Mouse (Mus musculus): ENCODE data around the gene Snx9.

DNA sequence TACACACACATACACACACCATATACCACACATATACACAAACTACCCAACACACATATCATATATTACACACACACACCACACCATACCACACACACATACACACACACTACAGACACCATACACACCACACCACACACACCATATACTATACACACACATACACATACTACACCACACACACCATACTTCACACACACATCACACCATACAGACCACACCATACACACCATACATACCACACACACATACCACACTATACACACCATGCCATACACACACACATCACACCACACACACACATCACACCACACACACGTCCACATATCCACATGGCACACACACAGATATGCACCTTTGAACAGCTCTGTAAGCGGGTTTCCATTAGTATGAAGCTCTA, 34.3 kb upstream of the Snx9 start:
- TF ChIP-seq CTCF (IDR thresholded peaks at IDR 0.05; ENCODE audit: low read depth, low read length): no peak
- TF ChIP-seq POLR2A (IDR thresholded peaks at IDR 0.05; ENCODE audit: extremely low read depth, insufficient read depth, low read length): no peak
